Mouse (Mus musculus): ENCODE results near the gene Zfp169. TPM values are rescaled to one million over a fixed set of nuclear protein-coding genes. Genes with fewer than 3 reads are reported as not detected.

The Zfp169 gene
- 3.1 TPM for polyA plus RNA-seq (2014; fragmentation: Illumina TruSeq; extraction: RNeasy Lipid Tissue Mini Kit (QIAGEN cat#74804); ENCODE audit: low read depth, low replicate concordance)

DNA sequence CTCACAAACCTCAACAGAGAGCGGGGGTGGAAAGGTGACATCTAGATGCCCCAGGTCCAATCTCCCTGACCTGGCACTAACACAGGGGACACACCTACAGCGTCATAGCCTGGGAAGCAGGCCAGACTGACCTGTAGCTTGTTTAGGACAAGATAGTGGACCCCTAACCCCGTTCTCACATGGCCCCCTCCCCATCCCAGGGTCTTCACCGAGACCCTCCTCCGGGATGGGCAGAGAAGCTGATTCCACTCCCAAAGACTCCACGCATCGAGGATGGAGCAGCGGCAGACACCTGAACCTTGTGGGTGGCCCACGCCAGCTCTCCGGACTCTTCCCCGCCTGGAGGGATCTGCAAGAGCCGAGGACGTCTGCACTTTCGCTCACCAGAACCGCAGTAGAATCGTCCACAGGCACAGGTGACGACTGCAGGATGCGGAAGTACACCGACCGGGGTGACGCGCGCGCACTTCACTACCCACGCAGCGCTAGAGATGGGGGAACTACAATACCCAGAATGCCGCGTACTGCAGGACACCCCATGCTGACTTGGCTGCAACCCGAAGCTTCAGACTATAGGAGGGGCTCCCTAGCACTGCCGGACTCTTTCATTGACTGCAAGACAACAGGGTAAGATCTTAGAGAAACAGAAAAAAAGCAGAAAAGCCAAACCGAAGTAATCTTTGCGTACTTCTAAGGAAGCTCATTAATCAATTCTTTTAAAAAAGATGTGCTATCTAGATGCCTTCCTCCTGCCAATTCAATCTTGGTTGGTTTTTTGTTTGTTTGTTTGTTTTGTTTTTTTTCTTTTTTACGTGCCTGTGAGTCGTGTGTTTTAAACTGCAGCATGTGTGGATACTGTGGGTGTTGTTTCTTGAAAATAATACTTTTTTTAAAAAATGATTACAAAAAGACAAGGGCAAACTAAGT, at the start of gene Zfp169, which contains the start of gene A830005F24Rik:
Gene Zfp169 (minus strand): TSS at position 449 of the 927 bp plus-strand sequence.
Gene A830005F24Rik (plus strand): TSS at position 568 of the 927 bp plus-strand sequence.

Other genes starting within 250 kb of the Zfp169 start
- not detected for gene A830005F24Rik, start 119 bp upstream of the Zfp169 start, polyA plus RNA-seq (2014; fragmentation: Illumina TruSeq; extraction: RNeasy Lipid Tissue Mini Kit (QIAGEN cat#74804); ENCODE audit: low read depth, low replicate concordance)
- gene Ptpdc1, start 112.2 kb upstream of the Zfp169 start, polyA plus RNA-seq (2014; fragmentation: Illumina TruSeq; extraction: RNeasy Lipid Tissue Mini Kit (QIAGEN cat#74804); ENCODE audit: low read depth, low replicate concordance), result 6.3 TPM
- not detected for gene Barx1, start 149.5 kb upstream of the Zfp169 start, polyA plus RNA-seq (2014; fragmentation: Illumina TruSeq; extraction: RNeasy Lipid Tissue Mini Kit (QIAGEN cat#74804); ENCODE audit: low read depth, low replicate concordance)